Mouse (Mus musculus) spleen, adult 2 months (tissue): Measurements from ENCODE around the gene 7530416G11Rik.

Source experiments
- CTCF ChIP-seq: fragments of 200-500 bp; IDR thresholded peaks from 2 replicates; pipeline ENCODE4 v1.5.1; 2011; ENCODE audit warnings: mild to moderate bottlenecking, inconsistent platforms; ENCODE audit not compliant: insufficient read depth, insufficient read length, insufficient replicate concordance; ENCODE audit errors: extremely low read depth
- POLR2A ChIP-seq: fragments of 200-500 bp; IDR thresholded peaks from 2 replicates; pipeline ENCODE4 v1.6.1; 2011; ENCODE audit warnings: low read depth, low read length, inconsistent platforms

GRCm38 (mm10) chr15:85458631-85459082 is 44.4 kb downstream of the 7530416G11Rik start:
- TF ChIP-seq CTCF: no peak
- TF ChIP-seq POLR2A: no peak
